Mouse (Mus musculus) T-helper 1 cell (primary cell): ENCODE data around the gene Zfp366.

ENCODE experiments used
- in situ Hi-C: fragments of 300-600 bp; cut with MboI, MseI; formaldehyde crosslinking; loops from one replicate; pipeline ENCODE4 v1.15.1; 2025; ENCODE audit warnings: high pct_unique_total_duplicates

Gene Zfp366

GRCm38 (mm10) chr13:99299921-99300320, 115.3 kb downstream of the Zfp366 start:
- in situ Hi-C loops: no loop called here
